Mouse (Mus musculus): Measurements from ENCODE around the gene 9430038I01Rik.
A peak's percentile ranks its signal among the peaks of the same experiment; 100 is the strongest.

9430038I01Rik gene

DNA sequence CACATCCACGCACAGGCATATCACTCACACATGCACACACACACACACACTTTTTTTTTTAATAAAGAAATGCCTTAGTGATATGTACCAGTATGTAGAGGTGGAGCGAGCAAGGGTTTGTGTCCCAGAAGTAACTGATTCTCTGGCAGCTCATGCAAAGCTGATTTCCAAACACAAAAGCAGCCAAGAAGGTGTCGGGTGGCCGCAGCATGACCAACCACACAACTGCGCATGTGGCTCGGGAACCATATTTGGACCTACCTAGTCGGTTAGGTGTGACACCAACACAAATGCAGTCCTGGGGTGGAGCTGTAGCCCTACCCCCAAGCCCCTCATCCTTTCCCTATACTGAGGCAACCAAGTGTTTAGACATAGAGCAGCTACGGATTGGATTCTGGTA is 45.5 kb downstream of the 9430038I01Rik start:
- peak in 1 of 2 experiments; percentile 11 for DNase-seq

DNA sequence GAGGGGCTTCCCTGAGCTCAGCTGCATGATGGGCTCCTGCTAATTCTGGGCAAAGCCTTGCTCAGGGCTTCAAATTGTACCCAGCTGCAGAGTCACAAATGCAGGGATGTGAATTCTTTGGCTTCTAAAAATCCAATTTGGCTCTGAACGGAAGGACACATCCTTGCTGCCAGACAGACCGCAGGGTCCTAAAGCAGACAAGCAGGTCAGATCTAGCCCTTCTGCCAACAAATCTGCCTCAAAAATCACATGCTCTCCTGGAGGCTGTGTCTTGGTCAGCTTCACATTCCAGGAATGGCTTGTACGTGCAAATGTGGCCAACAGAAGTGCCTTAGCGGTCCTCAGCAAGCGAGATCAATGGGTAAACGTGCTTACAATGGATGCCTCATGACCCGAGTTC is 46.0 kb downstream of the 9430038I01Rik start:
- peak in 1 of 2 experiments; percentile 15 for DNase-seq

DNA sequence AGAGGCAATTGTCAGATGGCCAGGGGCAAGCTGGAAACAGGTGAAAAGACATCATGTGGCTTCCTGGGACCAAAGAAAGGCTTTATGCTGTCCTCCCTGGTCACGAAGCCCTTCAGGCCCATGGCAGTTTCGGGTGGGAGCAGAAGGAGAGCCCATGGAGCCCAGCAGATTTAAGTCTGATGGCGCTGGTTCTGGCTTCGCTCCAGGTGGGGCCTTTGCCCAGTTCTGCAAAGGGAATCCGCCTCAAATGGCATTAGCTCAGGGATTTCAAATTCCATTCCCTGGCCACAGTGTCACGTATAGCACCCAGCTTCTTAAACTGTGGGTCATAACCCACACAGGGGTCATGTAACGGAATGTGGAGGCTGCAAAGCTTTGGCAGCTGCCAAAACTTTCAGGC is 63.7 kb downstream of the 9430038I01Rik start:
- DNase-seq, result peak in 1 of 2 experiments; percentile 35

DNA sequence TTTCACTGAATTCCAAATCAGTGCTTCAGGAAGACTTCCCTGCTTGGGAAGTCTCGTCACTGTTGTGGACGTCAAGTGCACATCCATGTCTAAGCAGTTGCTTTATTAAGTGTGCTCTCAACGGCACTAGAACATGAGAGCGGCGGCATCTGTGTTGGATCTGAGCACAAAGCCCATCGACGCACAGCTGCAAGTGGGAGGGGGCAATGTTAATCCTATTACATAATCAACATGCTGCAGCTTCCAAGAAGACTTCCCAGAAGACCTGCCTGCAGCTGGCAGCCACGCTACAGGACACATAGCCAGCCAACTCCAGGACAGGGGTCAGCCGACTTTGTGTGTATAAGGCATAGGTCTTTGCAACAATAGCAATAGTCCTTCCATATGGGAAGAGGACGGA is 64.5 kb downstream of the 9430038I01Rik start:
- peak in 1 of 2 experiments; percentile 27 for DNase-seq

DNA sequence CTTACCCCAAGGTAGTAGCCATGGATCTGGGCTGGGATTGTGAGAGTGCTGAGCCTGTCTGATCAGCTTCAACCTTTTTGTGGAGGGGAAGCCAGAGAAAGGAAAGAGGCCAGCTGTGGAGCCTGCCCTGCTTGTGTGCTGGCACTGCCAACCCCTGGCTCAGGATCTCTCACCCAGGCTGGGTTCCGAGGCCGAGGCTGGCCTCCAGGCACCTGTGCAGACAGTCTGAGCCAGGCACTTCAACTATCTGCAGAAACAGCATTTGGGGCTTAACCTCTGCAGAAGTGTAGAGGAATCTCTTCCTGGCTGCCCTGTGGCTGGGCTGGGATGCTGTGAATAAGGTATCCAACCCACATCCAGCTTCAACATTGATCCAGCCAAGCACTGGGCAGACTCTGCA is 76.6 kb downstream of the 9430038I01Rik start:
- no peak for DNase-seq
